Mouse (Mus musculus) kidney, embryonic 15.5 days (tissue): ENCODE results near the gene 1700029I15Rik. TPM values are rescaled to one million over a fixed set of nuclear protein-coding genes. Genes with fewer than 3 reads are reported as not detected.

Experiments
- ATAC-seq: fragments of 200-750 bp; cut with Nextera tagmentation; replicated peaks from 2 replicates; pipeline ENCODE4 v1.8.0; 2017; ENCODE audit warnings: moderate TSS enrichment; ENCODE audit not compliant: low FRiP score
- H3K27ac ChIP-seq: fragments of 300-500 bp; sonication (generic); 2 replicates; pipeline ENCODE4 v1.5.1; 2015; ENCODE audit warnings: mild to moderate bottlenecking, inconsistent platforms
- H3K27me3 ChIP-seq: fragments of 300-500 bp; sonication (generic); 2 replicates; pipeline ENCODE4 v1.6.1; 2015; ENCODE audit warnings: inconsistent platforms
- H3K36me3 ChIP-seq: fragments of 300-500 bp; sonication (generic); 2 replicates; pipeline ENCODE4 v1.6.1; 2015; ENCODE audit warnings: inconsistent platforms
- H3K4me1 ChIP-seq: fragments of 300-500 bp; sonication (generic); 2 replicates; pipeline ENCODE4 v1.6.1; 2015; ENCODE audit warnings: inconsistent platforms
- H3K4me2 ChIP-seq: fragments of 300-500 bp; sonication (generic); 2 replicates; pipeline ENCODE4 v1.6.1; 2015; ENCODE audit warnings: moderate library complexity, mild to moderate bottlenecking, inconsistent platforms
- H3K4me3 ChIP-seq: fragments of 300-500 bp; sonication (generic); replicated peaks from 2 replicates; pipeline ENCODE4 v1.5.1; 2015; ENCODE audit warnings: mild to moderate bottlenecking, inconsistent platforms
- H3K9ac ChIP-seq: fragments of 300-500 bp; sonication (generic); 2 replicates; pipeline ENCODE4 v1.6.1; 2015; ENCODE audit warnings: mild to moderate bottlenecking, inconsistent platforms
- H3K9me3 ChIP-seq: fragments of 300-500 bp; sonication (generic); replicated peaks from 2 replicates; pipeline ENCODE4 v1.6.1; 2016; ENCODE audit warnings: inconsistent platforms
- WGBS: fragments of 180-500 bp; shearing (Covaris S2); methylation state at CpG from one replicate; pipeline ENCODE4 v1.1.7; 2015; ENCODE audit warnings: mixed read lengths; 5-methylcytosine and 5-hydroxymethylcytosine counted together
- polyA plus RNA-seq: library from polyadenylated mRNA; unstranded; fragments of >200 nt; fragmentation: Nextera tagmentation; extraction: Ambion mirVana; gene quantifications from 2 replicates; pipeline ENCODE4 v1.2.1, GENCODE M21; 2015

Gene 1700029I15Rik
- polyA plus RNA-seq, 1 experiment from 2014 or later: 3.2 TPM

- peak overlapping the region; percentile 83 for H3K4me2 ChIP-seq
Observed at GRCm38 (mm10) chr2:92375099-92375623, 7.2 kb upstream of the 1700029I15Rik start.

GRCm38 (mm10) chr2:92375788-92376187, 6.5 kb upstream of the 1700029I15Rik start:
- Histone ChIP-seq H3K36me3 (peaks cover 38% of the 10 kb centered on the region), H3K4me3 (peak overlapping the region; percentile 60), H3K4me2 (peak overlapping the region; percentile 83), H3K27me3 (peaks cover 16% of the 10 kb centered on the region), H3K9me3 (no peaks in the 10 kb centered on the region), H3K9ac (peak overlapping the region; percentile 74), H3K27ac (peak overlapping the region; percentile 97), H3K4me1 (peaks cover 51% of the 10 kb centered on the region)
- WGBS: 10% methylated on average over 10 of the region's 10 CpGs
- ATAC-seq: no peak

More at GRCm38 (mm10) chr2:92375099-92375623, 7.2 kb upstream of the 1700029I15Rik start:
- Histone ChIP-seq H3K27me3 (peaks cover 21% of the 10 kb centered on the region), H3K4me1 (peaks cover 57% of the 10 kb centered on the region), H3K36me3 (peaks cover 32% of the 10 kb centered on the region), H3K9me3 (no peaks in the 10 kb centered on the region), H3K4me3 (peak overlapping the region; percentile 60), H3K27ac (peak overlapping the region; percentile 97), H3K9ac (peak overlapping the region; percentile 74)
- peak; percentile 91 for ATAC-seq
- under 1% methylated on average over 29 of the region's 29 CpGs for WGBS

- Histone ChIP-seq H3K9ac (peak overlapping the region; percentile 74; the same call in 1 of the 2 replicates), H3K27me3 (peaks cover 10% of the 10 kb centered on the region), H3K9me3 (no peaks in the 10 kb centered on the region), H3K27ac (no peak overlapping the region), H3K4me2 (peak overlapping the region; percentile 83), H3K36me3 (peaks cover 42% of the 10 kb centered on the region), H3K4me3 (peak overlapping the region; percentile 60), H3K4me1 (peaks cover 46% of the 10 kb centered on the region)
- ATAC-seq: no peak
- 89% methylated on average over 6 of the region's 6 CpGs for WGBS
Observed at GRCm38 (mm10) chr2:92376300-92376699, 6.0 kb upstream of the 1700029I15Rik start.

GRCm38 (mm10) chr2:92377320-92377719, 5.0 kb upstream of the 1700029I15Rik start:
- Histone ChIP-seq H3K4me1 (peaks cover 36% of the 10 kb centered on the region), H3K9me3 (no peaks in the 10 kb centered on the region), H3K4me3 (no peak overlapping the region), H3K9ac (no peak overlapping the region), H3K4me2 (no peak overlapping the region), H3K27me3 (peaks cover 4% of the 10 kb centered on the region; the same call in 1 of the 2 replicates), H3K27ac (no peak overlapping the region), H3K36me3 (peaks cover 52% of the 10 kb centered on the region)
- WGBS: 96% methylated on average over 7 of the region's 7 CpGs
- no peak for ATAC-seq

GRCm38 (mm10) chr2:92379783-92380494, 2.4 kb upstream of the 1700029I15Rik start:
- WGBS: 81% methylated on average over 17 of the region's 17 CpGs

GRCm38 (mm10) chr2:92380495-92381050, 1.8 kb upstream of the 1700029I15Rik start:
- no peak overlapping the region for H3K27ac ChIP-seq
- no peak overlapping the region for H3K9ac ChIP-seq
- H3K36me3 ChIP-seq: peaks cover 84% of the 10 kb centered on the region
- whole genome bisulfite sequencing: 60% methylated on average over 6 of the region's 6 CpGs
- H3K4me1 ChIP-seq: peaks cover 11% of the 10 kb centered on the region
- H3K4me2 ChIP-seq: no peak overlapping the region
- H3K4me3 ChIP-seq: no peak overlapping the region
- no peak for ATAC-seq
- no peaks in the 10 kb centered on the region for H3K9me3 ChIP-seq
- no peaks in the 10 kb centered on the region for H3K27me3 ChIP-seq

More at GRCm38 (mm10) chr2:92379783-92380494, 2.4 kb upstream of the 1700029I15Rik start:
- Histone ChIP-seq H3K9me3 (no peaks in the 10 kb centered on the region), H3K4me2 (no peak overlapping the region), H3K4me1 (peaks cover 12% of the 10 kb centered on the region), H3K4me3 (no peak overlapping the region), H3K27me3 (no peaks in the 10 kb centered on the region), H3K9ac (no peak overlapping the region), H3K27ac (no peak overlapping the region), H3K36me3 (peaks cover 78% of the 10 kb centered on the region)
- no peak for ATAC-seq

- Histone ChIP-seq H3K36me3 (peaks cover 90% of the 10 kb centered on the region), H3K9me3 (no peaks in the 10 kb centered on the region), H3K4me2 (no peak overlapping the region), H3K9ac (no peak overlapping the region), H3K4me1 (peaks cover 5% of the 10 kb centered on the region), H3K27me3 (no peaks in the 10 kb centered on the region), H3K27ac (no peak overlapping the region), H3K4me3 (no peak overlapping the region)
- 76% methylated on average over 5 of the region's 5 CpGs for WGBS
- ATAC-seq: no peak
Observed at GRCm38 (mm10) chr2:92381161-92381560, 1.2 kb upstream of the 1700029I15Rik start.

- ATAC-seq: no peak
- Histone ChIP-seq H3K27ac (no peak overlapping the region), H3K36me3 (peaks cover 95% of the 10 kb centered on the region), H3K9me3 (no peaks in the 10 kb centered on the region), H3K4me1 (peaks cover 3% of the 10 kb centered on the region; the same call in 1 of the 2 replicates), H3K4me3 (no peak overlapping the region), H3K27me3 (no peaks in the 10 kb centered on the region), H3K9ac (no peak overlapping the region), H3K4me2 (no peak overlapping the region)
- 91% methylated on average over 4 of the region's 4 CpGs for WGBS
Observed at GRCm38 (mm10) chr2:92382759-92383158, 421 bp downstream of the 1700029I15Rik start.

- H3K9me3 ChIP-seq: no peaks in the 10 kb centered on the region
- H3K27me3 ChIP-seq: no peaks in the 10 kb centered on the region
- peaks cover 82% of the 10 kb centered on the region for H3K36me3 ChIP-seq
- peaks cover 14% of the 10 kb centered on the region for H3K4me1 ChIP-seq
- no peak overlapping the region for H3K4me3 ChIP-seq
- H3K4me2 ChIP-seq: no peak overlapping the region
- 85% methylated on average over 4 of the region's 4 CpGs for WGBS
- H3K9ac ChIP-seq: no peak overlapping the region
- ATAC-seq: no peak
- no peak overlapping the region for H3K27ac ChIP-seq
Observed at GRCm38 (mm10) chr2:92384101-92384500, 1.8 kb downstream of the 1700029I15Rik start.

GRCm38 (mm10) chr2:92385113-92386051, 3.0 kb downstream of the 1700029I15Rik start:
- 82% methylated on average over 22 of the region's 22 CpGs for WGBS
- Histone ChIP-seq H3K9ac (no peak overlapping the region), H3K4me2 (no peak overlapping the region), H3K36me3 (peaks cover 69% of the 10 kb centered on the region), H3K9me3 (no peaks in the 10 kb centered on the region), H3K27me3 (no peaks in the 10 kb centered on the region), H3K27ac (no peak overlapping the region), H3K4me1 (peaks cover 24% of the 10 kb centered on the region), H3K4me3 (no peak overlapping the region)
- ATAC-seq: no peak

- no peak for ATAC-seq
- H3K27ac ChIP-seq: no peak overlapping the region
- H3K27me3 ChIP-seq: no peaks in the 10 kb centered on the region
- H3K36me3 ChIP-seq: peaks cover 55% of the 10 kb centered on the region
- H3K9me3 ChIP-seq: no peaks in the 10 kb centered on the region
- 89% methylated on average over 30 of the region's 30 CpGs for WGBS
- no peak overlapping the region for H3K9ac ChIP-seq
- H3K4me1 ChIP-seq: peaks cover 40% of the 10 kb centered on the region
- no peak overlapping the region for H3K4me2 ChIP-seq
- H3K4me3 ChIP-seq: no peak overlapping the region
Observed at GRCm38 (mm10) chr2:92386821-92387570, 4.7 kb downstream of the 1700029I15Rik start.
